Mouse (Mus musculus) layer of hippocampus, postnatal 36 days (tissue): ENCODE data around the gene Pex10. TPM values are rescaled to one million over a fixed set of nuclear protein-coding genes. Genes with fewer than 3 reads are reported as not detected.
A peak's percentile ranks its signal among the peaks of the same experiment; 100 is the strongest.

Source experiments
- DNase-seq, 2 experiments: peaks; one replicate each; pipeline ENCODE4 v3.0.0; 2022
- total RNA-seq, 2 experiments: library from RNA; stranded (reverse); gene quantifications; 2 replicates each; pipeline ENCODE4 v1.2.3; 2021

The Pex10 gene
- total RNA-seq, 2 experiments from 2014 or later, result 21.8 to 24.0 TPM

DNA sequence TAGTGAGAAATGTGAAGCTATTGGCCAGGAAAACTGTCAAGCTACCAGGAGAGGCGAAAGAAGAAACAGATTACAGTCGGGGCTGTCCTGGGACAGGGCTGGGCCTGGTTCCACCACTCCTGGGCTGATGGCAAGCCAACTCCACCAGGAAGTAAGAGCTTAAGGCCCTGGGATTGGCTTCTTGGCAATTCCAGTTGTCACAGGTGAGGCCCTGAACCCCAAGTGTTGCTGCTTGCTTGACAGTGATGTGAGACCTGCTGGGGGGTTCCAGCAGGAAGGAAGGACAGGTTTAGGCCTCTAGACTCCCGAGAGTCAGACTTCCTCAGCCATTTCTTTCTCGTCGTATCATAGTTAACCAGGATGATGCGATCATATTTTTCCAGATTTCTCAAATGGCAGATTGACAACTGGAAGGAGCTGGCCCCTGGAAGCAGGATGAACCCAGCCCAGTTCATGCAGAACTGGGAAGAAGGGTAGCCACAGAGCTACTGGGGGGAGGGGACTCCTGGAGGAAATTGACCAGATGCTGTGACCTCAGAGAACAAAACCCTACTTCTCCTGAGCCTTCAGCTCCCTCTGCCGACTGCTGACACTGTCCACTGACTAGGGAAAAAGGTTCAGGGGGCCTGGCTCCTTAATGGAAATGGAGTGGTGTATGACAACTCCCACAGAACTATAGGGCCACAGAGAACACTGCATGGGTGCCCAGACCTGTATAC is 26.8 kb downstream of the Pex10 start:
- no peak for DNase-seq

DNA sequence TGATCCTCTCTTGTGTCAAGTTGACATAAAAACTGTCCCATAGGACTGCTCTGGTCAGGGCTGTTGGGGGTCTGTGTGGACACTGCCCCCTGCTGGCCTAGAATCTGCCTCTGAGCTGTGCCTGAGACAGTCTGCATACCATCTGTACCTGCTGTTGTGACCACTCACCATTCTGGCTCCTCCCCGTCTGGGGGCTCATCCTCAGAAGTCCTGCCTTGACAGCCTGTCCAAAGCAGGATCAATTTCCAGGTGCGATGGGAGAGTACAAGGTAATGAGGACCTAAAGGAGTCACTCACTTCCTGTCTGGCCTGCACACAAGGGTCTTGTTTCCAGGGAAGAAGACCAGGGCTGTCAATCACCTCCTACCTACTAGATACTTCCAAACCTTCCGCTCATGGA is 27.7 kb downstream of the Pex10 start:
- no peak for DNase-seq

DNA sequence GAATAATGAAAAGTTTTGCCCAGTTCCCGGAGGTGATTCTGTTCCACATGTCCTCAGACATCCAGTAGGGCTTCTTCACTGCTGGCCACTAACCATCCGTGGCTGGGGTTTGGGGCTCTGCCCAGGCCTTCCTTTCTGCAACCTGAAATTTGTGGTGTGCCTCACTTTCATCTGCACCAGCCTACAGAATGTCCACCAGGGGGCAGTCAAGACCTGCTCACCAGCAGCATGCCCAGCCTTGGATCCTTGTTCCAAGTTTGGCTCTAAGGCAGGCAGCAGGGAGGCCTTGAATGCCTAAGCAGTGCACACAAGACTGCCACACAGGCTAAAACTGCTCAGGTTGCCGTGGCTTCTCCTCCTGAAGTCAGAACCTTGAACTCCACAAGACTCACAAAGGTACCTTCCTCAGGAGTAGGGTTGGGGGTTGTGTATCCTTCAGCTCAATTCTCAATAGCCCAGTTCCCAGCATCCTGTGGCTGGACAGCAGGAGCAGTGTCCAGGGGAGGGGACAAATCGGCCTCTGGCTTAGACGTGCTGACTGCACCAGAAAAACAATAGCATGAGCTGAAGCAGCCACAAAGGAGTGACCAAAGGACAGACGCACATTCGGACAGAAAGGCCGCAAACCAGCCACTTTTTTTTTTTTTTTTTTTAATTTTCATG is 28.6 kb downstream of the Pex10 start:
- peak; percentile 82 to 85 for DNase-seq

DNA sequence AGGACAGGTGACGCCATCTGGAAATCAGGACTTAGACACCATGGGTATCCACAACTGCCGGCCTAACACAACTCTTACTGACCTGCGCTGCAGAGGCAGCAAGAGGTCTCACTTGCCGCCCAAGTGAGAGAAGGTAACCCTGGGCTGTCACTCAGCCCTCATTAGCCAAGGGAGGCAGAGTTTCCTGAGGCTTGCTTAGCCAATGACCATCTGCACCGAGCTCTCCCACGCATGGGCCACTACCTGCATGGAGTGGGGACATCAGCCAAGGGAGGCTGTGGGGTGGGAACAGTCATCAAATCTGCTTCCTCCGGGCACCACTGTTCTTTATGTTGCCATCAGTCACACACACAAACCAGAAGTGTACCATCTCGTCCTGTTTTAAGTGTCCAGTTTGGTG is 29.2 kb downstream of the Pex10 start:
- DNase-seq, result no peak

DNA sequence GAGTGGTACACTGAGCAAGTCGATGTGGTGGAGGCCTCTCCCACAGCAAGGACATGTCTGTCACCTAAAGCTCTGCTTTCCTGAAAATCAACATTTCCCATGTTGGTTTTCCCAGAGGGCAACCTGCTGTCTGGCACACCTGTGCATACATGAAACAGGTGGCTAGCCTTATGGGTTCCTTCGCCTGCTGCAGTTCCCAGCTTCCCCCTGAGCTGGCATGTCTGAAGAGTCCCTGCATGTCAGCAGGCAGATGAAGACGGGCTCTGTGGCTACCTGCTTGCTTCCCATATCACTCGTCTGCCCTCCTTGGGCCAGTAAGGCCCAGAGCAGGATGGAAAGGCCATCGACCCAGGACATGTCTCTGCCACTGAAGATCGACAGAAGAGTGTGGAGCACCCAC is 30.6 kb downstream of the Pex10 start:
- no peak for DNase-seq

DNA sequence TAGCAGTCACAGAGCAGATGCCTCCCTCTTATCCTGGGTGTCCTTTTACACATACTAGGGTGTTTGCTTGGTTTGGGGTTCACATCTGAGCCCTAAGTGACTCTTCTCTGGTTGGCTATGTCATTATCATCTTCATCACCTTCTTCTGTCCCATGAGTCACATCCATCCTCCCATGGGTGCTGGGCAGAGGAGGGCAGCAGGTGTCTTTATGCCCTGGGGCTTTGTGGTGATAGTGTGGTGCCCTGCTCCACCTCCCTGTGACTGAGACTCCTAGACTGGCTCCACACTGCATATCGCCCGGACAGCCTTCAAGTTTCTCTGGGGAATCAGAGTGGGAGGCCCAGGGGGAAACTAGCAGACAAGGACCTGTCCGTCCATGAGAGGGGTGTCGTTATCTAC is 31.8 kb downstream of the Pex10 start:
- no peak for DNase-seq

- DNase-seq, result no peak
These were observed 41.1 kb downstream of the Pex10 start for GRCm38 (mm10) chr4:155107886-155108285.

DNA sequence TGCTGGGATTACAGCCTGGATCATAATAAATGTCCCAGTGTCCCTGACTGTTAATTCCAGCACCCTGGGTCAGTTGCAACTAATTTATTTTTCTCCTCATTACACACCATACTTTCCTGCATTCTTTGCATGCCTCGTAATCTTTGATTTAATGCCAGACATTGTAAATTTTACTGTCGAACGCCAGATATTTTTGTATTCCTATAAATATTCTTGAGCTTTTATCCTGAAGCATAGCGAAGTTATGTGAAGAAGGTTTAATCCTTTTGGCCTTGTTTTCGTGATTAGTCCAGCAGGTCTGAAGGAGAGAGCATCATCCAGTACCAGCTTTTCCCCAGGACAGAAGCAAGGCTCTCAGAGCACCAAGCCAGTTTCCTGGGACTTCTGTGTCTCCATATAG is 42.7 kb downstream of the Pex10 start:
- DNase-seq, result no peak

DNA sequence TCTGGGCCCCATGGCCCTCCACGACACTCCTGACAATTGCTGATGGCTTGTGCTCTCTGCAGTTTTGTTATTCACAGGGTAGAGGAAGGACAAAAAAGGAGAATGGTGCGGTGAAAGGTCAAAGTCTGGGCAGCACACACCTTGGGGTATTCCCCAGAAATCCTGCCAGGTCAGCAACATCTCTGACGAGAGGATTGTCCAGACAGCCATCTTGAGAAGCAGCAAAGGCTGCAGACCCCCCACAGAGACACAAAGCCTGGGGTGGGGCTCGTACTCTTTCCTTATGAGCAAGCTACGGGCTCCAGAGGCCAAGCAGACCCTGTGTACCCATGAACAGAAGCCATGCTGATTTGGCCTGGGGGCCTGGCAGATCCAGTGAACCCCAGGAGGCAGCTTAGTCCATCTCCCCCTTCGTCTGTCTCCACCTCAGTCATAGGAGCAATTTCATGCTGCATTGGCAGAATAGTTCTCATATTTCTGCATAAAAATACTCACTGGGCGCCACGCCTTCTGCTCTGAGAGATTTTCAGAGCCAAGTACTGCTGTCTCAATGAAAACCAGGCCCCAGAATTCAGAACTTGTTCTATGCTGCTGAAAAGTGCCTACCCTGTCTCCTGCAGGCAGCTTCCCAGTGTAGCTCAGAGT is 47.1 kb downstream of the Pex10 start:
- DNase-seq, result no peak

- no peak for DNase-seq
These were observed 49.8 kb downstream of the Pex10 start for GRCm38 (mm10) chr4:155116607-155117006.

DNA sequence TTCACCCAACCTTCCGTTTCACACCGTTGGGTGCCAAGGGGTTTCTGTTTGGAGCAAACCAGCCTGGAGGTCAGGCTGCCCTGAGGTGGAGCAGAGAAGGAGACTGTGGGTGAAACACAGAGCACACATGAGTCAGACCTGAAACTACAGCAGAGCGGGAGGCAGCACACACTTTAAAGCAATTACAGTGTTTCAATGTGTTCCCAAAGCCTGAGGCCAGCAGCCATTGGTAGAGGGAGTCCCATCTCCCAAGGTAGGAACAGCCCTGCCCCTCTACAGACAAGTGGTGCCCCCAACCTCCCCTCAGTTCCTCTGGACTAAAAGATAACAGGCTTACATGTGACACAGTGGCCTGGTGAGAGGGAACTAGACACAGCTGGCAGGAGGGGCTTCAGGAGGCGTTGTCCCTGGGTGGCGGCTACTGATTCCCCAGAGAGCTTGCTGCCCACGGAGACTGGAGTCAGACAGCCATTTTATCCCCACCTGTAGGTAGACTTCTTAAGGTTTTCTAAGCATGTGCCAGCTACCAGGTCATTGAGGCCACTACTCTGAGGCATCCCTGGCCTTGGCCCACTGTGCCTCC is 50.7 kb downstream of the Pex10 start:
- DNase-seq, result no peak

GRCm38 (mm10) chr4:155118278-155118677 is 51.5 kb downstream of the Pex10 start:
- DNase-seq, result no peak

DNA sequence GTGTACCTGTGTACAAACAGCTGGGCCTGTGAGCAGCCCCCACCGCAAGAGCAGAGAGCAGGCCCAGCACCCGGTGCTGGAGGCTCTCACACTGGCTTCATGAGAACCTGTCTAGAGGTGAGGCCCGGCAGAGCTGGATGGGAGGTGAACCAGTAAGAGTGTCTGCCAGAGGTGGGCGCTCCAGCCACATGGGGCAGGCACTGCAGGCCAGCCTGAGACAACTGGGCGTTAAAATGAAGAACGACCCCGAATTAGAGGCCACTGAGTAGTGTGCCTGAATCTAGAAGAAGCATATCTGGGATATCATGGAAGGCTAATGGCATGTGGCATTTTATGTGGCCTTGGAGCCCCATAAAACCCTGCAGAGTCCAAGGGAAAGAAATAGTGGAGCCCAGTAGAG is 53.2 kb downstream of the Pex10 start:
- DNase-seq, result no peak

DNA sequence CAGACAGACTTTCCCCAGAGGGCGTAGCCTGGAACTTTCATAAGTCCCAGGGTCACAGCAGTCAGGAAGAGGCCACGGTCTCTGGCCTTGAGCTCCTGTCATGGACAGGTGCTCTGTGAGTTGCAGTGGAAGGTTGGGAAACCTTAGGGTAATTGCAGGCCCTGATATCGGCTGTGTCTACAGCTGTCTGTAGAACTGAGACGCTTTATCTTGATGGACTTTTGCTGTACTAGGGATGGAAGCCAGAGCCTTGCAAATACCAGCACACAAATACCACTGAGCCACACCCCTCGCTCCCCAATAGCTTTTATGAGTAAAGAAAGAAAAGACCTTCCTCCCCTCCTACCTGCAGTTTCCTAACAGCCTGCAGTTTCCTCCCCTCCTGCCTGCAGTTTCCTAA is 53.8 kb downstream of the Pex10 start:
- DNase-seq, result no peak

- no peak for DNase-seq
These were observed 54.4 kb downstream of the Pex10 start for GRCm38 (mm10) chr4:155121222-155121621.

Other genes with a start within 250 kb of the Pex10 start
- gene Ttc34, start 229.6 kb upstream of the Pex10 start, total RNA-seq, result 1 to 10 TPM; 2.1 to 2.7 TPM
- gene Mmel1, start 197.4 kb upstream of the Pex10 start, total RNA-seq, result under 1 TPM; 0.15 to 0.40 TPM
- gene Fam213b, start 167.9 kb upstream of the Pex10 start, total RNA-seq, result 10 to 100 TPM; 40.4 to 45.9 TPM
- 1 to 10 TPM in 1 of 2 experiments, under 1 TPM in 1; 0.60 to 1.1 TPM for gene Tnfrsf14, start 138.5 kb upstream of the Pex10 start, total RNA-seq
- gene Hes5, start 106.1 kb upstream of the Pex10 start, total RNA-seq, result 10 to 100 TPM; 17.6 to 28.1 TPM
- gene Pank4, start 102.9 kb upstream of the Pex10 start, total RNA-seq, result 10 to 100 TPM; 40.6 to 40.8 TPM
- 10 to 100 TPM; 96.6 to 96.9 TPM for gene Plch2, start 10.2 kb upstream of the Pex10 start, total RNA-seq
- gene Rer1, start 19.4 kb downstream of the Pex10 start, total RNA-seq, result 10 to 100 TPM; 65.6 to 68.8 TPM
- 10 to 100 TPM; 11.6 to 12.6 TPM for gene Morn1, start 19.6 kb downstream of the Pex10 start, total RNA-seq
- 100 to 1,000 TPM; 126 to 132 TPM for gene Ski, start 155.6 kb downstream of the Pex10 start, total RNA-seq
- 10 to 100 TPM; 30.9 to 35.1 TPM for gene Faap20, start 182.8 kb downstream of the Pex10 start, total RNA-seq